Mouse (Mus musculus): ENCODE measurements around the gene Cts3. TPM values are rescaled to one million over a fixed set of nuclear protein-coding genes. Genes with fewer than 3 reads are reported as not detected.
"Not testable (repeated sequence)": the region's sequence is repeated elsewhere in the genome, so short reads cannot be mapped to it uniquely, and the experiment has no call there.

The Cts3 gene
- total RNA-seq (2014; rRNA removed) = not detected in 2 replicates
- not detected in 2 replicates for polyA plus RNA-seq (2015; fragmentation: Nextera tagmentation; extraction: Ambion mirVana)

DNA sequence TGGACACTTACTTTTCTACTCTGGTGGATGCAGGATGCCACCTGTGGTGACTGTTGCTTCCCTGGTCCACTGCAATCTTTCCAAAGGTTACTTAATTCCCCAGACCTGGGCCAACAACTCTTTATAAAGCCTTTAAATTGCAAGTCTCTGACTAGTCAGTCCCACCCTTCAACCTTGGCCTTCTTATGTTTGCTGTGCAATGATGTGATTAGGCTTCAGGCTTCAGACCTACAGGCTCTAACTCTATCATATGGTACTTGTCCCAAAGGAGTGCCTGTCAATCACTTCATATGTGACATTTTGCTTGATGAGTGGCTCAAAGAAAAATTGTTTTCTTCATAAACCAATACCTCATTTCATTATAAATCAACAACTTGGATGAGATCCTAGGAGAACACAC, at the start of gene Cts3:
TSS of gene Cts3 (minus strand) at position 101 of the 400 bp plus-strand sequence.
- ATAC-seq (no peak), DNase-seq (no peak)
- no peak within 1 kb of the TSS for H3K9ac ChIP-seq
- H3K4me2 ChIP-seq (ENCODE audit: low read depth) = no peak within 1 kb of the TSS
- no peak for TF ChIP-seq CTCF (IDR thresholded peaks at IDR 0.05; ENCODE audit: low read depth)
- no peaks in the 10 kb centered on the region for H3K27me3 ChIP-seq (ENCODE audit: insufficient read depth, low read length)
- H3K4me1 ChIP-seq (ENCODE audit: insufficient read depth) = no peaks in the 10 kb centered on the region
- H3K4me3 ChIP-seq (ENCODE audit: low read depth, low read length) = no peak within 1 kb of the TSS
- no peak within 1 kb of the TSS for H3K27ac ChIP-seq (ENCODE audit: low read depth, low read length)
- H3K36me3 ChIP-seq (ENCODE audit: insufficient read depth) = no peaks in the 10 kb centered on the region
- H3K9me3 ChIP-seq (ENCODE audit: low read length) = peaks cover 4% of the 10 kb centered on the region; the same call in 1 of the 2 replicates

DNA sequence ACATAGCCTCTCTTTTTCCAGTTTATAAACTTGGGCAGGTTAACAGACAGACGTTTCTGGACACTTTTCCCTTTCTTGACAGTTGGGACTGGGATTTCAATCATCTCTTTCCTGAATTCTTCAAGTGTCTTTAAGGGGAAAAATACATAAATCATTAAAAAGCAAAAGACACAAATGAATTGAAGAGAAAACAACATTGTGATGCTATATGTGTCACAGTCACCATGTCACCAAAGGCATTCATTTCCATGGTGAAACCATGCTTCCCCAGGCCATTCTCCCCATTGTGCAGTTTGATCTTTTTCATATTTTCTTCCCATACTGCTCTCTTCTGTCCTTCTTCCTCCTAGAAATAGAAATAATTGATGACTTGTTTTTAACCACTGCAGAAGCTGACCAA, 1.9 kb downstream of the Cts3 start, which contains the start of gene Gm49352:
TSS of gene Gm49352 (minus strand) at position 101 of the 400 bp plus-strand sequence.
- H3K9me3 ChIP-seq (ENCODE audit: low read length); H3K27ac ChIP-seq (ENCODE audit: low read depth, low read length); H3K4me2 ChIP-seq (ENCODE audit: low read depth); H3K9ac ChIP-seq; H3K4me3 ChIP-seq (ENCODE audit: low read depth, low read length); DNase-seq; H3K4me1 ChIP-seq (ENCODE audit: insufficient read depth); H3K27me3 ChIP-seq (ENCODE audit: insufficient read depth, low read length); ATAC-seq; H3K36me3 ChIP-seq (ENCODE audit: insufficient read depth): not testable (repeated sequence)
- 29% methylated on average over 1 of the region's 1 CpGs for WGBS

DNA sequence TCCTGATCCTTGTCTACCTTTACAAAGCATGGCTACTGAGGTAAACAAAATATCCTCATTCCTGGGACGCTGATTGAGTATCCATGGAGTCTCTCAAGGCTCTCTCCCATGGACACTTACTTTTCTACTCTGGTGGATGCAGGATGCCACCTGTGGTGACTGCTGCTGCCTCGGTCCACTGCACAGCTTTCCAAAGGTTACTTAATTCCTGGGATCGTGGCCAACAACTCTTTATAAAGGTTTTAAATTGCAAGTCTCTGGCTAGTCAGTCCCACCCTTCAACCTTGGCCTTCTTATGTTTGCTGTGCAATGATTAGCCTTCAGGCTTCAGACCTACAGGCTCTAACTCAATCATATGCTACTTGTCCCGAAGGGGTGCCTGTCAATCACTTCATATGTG, 28.3 kb downstream of the Cts3 start, which contains the start of gene Ctsm:
TSS of gene Ctsm (minus strand) at position 209 of the 400 bp plus-strand sequence.
- H3K9me3 ChIP-seq (ENCODE audit: low read length) = peaks cover 17% of the 10 kb centered on the region; the same call in 1 of the 2 replicates
- DNase-seq = no peak
- no peak for TF ChIP-seq CTCF (IDR thresholded peaks at IDR 0.05; ENCODE audit: low read depth)
- WGBS = 67% methylated on average over 4 of the region's 4 CpGs
- H3K27ac ChIP-seq (ENCODE audit: low read depth, low read length) = no peak within 1 kb of the TSS
- no peaks in the 10 kb centered on the region for H3K4me1 ChIP-seq (ENCODE audit: insufficient read depth)
- ATAC-seq = no peak
- H3K36me3 ChIP-seq (ENCODE audit: insufficient read depth) = no peaks in the 10 kb centered on the region
- no peak within 1 kb of the TSS for H3K4me3 ChIP-seq (ENCODE audit: low read depth, low read length)
- H3K27me3 ChIP-seq (ENCODE audit: insufficient read depth, low read length) = no peaks in the 10 kb centered on the region
- H3K9ac ChIP-seq = no peak within 1 kb of the TSS
- no peak within 1 kb of the TSS for H3K4me2 ChIP-seq (ENCODE audit: low read depth)

Other genes starting within 250 kb of the Cts3 start
- gene Cts7, start 211.9 kb downstream of the Cts3 start, total RNA-seq (2014; rRNA removed) = not detected in 2 replicates
- not detected in 2 replicates for gene Cts7, start 211.9 kb downstream of the Cts3 start, polyA plus RNA-seq (2015; fragmentation: Nextera tagmentation; extraction: Ambion mirVana)
- not detected in 2 replicates for gene Ctsm, start 28.3 kb downstream of the Cts3 start, total RNA-seq (2014; rRNA removed)
- gene Ctsm, start 28.3 kb downstream of the Cts3 start, polyA plus RNA-seq (2015; fragmentation: Nextera tagmentation; extraction: Ambion mirVana) = not detected in 2 replicates
- gene Gm49352, start 2.0 kb downstream of the Cts3 start, total RNA-seq (2014; rRNA removed) = not detected in 2 replicates
- gene Gm49352, start 2.0 kb downstream of the Cts3 start, polyA plus RNA-seq (2015; fragmentation: Nextera tagmentation; extraction: Ambion mirVana) = not detected in 2 replicates